Mouse (Mus musculus) MEL (cell line): Measurements from ENCODE around the gene Pdxk. TPM values are rescaled to one million over a fixed set of nuclear protein-coding genes. Genes with fewer than 3 reads are reported as not detected.

ENCODE experiments used
- DNase-seq: peaks from one replicate; pipeline ENCODE4 v3.0.0; 2011; ENCODE audit warnings: low read depth, low spot score
- H3K27ac ChIP-seq: 2 replicates; pipeline ENCODE4 v1.5.1; 2012; ENCODE audit warnings: low read depth, mild to moderate bottlenecking, control low read depth, low read length, moderate library complexity; ENCODE audit not compliant: control insufficient read depth
- H3K27me3 ChIP-seq, 2 experiments: fragments of 150-350 bp in 1 of 2; sonication (generic) in 1 of 2; 2 replicates each; pipeline ENCODE4 v1.6.1; 2012; ENCODE audit warnings: low read length in 2 of 2, mild to moderate bottlenecking in 2 of 2, improper control_type of control experiment in 1 of 2, moderate library complexity in 1 of 2; ENCODE audit not compliant: insufficient read depth in 2 of 2, control insufficient read depth in 1 of 2
- H3K36me3 ChIP-seq, 2 experiments: 2 replicates each; pipeline ENCODE4 v1.6.1; 2012 to 2014; ENCODE audit warnings: low read length in 2 of 2, improper control_type of control experiment in 1 of 2, inconsistent platforms in 1 of 2, mild to moderate bottlenecking in 1 of 2; ENCODE audit not compliant: insufficient read depth in 2 of 2, control insufficient read depth in 1 of 2
- H3K4me1 ChIP-seq, 2 experiments: fragments of 150-350 bp in 1 of 2; sonication (generic) in 1 of 2; 2 replicates each; pipeline ENCODE4 v1.6.1; 2012; ENCODE audit warnings: low read length in 2 of 2, improper control_type of control experiment in 1 of 2, mild to moderate bottlenecking in 1 of 2; ENCODE audit not compliant: insufficient read depth in 2 of 2, control insufficient read depth in 1 of 2
- H3K4me3 ChIP-seq, 2 experiments: fragments of 150-350 bp in 1 of 2; sonication (generic) in 1 of 2; 2 replicates each; pipeline ENCODE4 v1.5.1; 2012; ENCODE audit warnings: low read depth in 2 of 2, low read length in 2 of 2, mild to moderate bottlenecking in 2 of 2, moderate library complexity in 2 of 2, control low read depth in 1 of 2, improper control_type of control experiment in 1 of 2; ENCODE audit not compliant: control insufficient read depth in 1 of 2, insufficient read depth in 1 of 2
- H3K79me2 ChIP-seq: 2 replicates; pipeline ENCODE4 v1.6.1; 2012; ENCODE audit warnings: mild to moderate bottlenecking, low read length, moderate library complexity; ENCODE audit not compliant: control insufficient read depth, poor library complexity, insufficient read depth
- H3K9ac ChIP-seq: 2 replicates; pipeline ENCODE4 v1.6.1; 2012; ENCODE audit warnings: low read depth, mild to moderate bottlenecking, control low read depth, low read length, moderate library complexity; ENCODE audit not compliant: control insufficient read depth, poor library complexity, severe bottlenecking
- H3K9me3 ChIP-seq: fragments of 150-350 bp; sonication (generic); replicated peaks from 2 replicates; pipeline ENCODE4 v1.6.1; 2012; ENCODE audit warnings: mild to moderate bottlenecking, low read length, improper control_type of control experiment, moderate library complexity; ENCODE audit not compliant: insufficient read depth
- CTCF ChIP-seq, 3 experiments: IDR thresholded peaks in 2 of 3; conservative IDR thresholded peaks in 1 of 3; 2 replicates each; pipeline ENCODE4 v1.5.1; 2011 to 2012; ENCODE audit warnings: low read length in 3 of 3, low read depth in 2 of 3, mild to moderate bottlenecking in 2 of 3, improper control_type of control experiment in 1 of 3, inconsistent platforms in 1 of 3, mixed read lengths in 1 of 3, moderate library complexity in 1 of 3; ENCODE audit not compliant: control insufficient read depth in 1 of 3, insufficient read depth in 1 of 3, poor library complexity in 1 of 3, severe bottlenecking in 1 of 3
- E2F4 ChIP-seq: IDR thresholded peaks from 2 replicates; pipeline ENCODE4 v1.6.1; 2011; ENCODE audit warnings: low read depth, low read length, improper control_type of control experiment, borderline replicate concordance
- EP300 ChIP-seq, 2 experiments: IDR thresholded peaks; 2 replicates each; pipeline ENCODE4 v1.6.1; 2011; ENCODE audit warnings: improper control_type of control experiment in 2 of 2, low read length in 2 of 2, low read depth in 1 of 2, mild to moderate bottlenecking in 1 of 2
- GABPA ChIP-seq: IDR thresholded peaks from 2 replicates; pipeline ENCODE4 v1.6.1; 2012; ENCODE audit warnings: low read depth, mild to moderate bottlenecking, inconsistent platforms, low read length, improper control_type of control experiment, moderate library complexity
- MAZ ChIP-seq: IDR thresholded peaks from 2 replicates; pipeline ENCODE4 v1.6.1; 2012; ENCODE audit warnings: low read depth, mild to moderate bottlenecking, inconsistent platforms, low read length, improper control_type of control experiment
- MEF2A ChIP-seq: IDR thresholded peaks from 2 replicates; pipeline ENCODE4 v1.6.1; 2014; ENCODE audit warnings: low read depth, mild to moderate bottlenecking, inconsistent platforms, low read length, improper control_type of control experiment; ENCODE audit not compliant: poor library complexity, insufficient replicate concordance, severe bottlenecking; ENCODE audit errors: extremely low read depth
- MYC ChIP-seq: IDR thresholded peaks from 2 replicates; pipeline ENCODE4 v1.6.1; 2011; ENCODE audit warnings: low read depth, mild to moderate bottlenecking, low read length, improper control_type of control experiment, moderate library complexity
- TAL1 ChIP-seq: IDR thresholded peaks from 2 replicates; pipeline ENCODE4 v1.6.1; 2012; ENCODE audit warnings: mild to moderate bottlenecking, inconsistent platforms, low read length, moderate library complexity, mixed read lengths
- TCF12 ChIP-seq: IDR thresholded peaks from 2 replicates; pipeline ENCODE4 v1.6.1; 2014; ENCODE audit warnings: low read depth, mild to moderate bottlenecking, inconsistent platforms, low read length, improper control_type of control experiment, moderate library complexity
- polyA plus RNA-seq, 2 experiments: library from polyadenylated mRNA; stranded (reverse) in 1 of 2; unstranded in 1 of 2; fragments of >175 nt in 1 of 2; fragments of >200 nt in 1 of 2; gene quantifications; 2 replicates each; pipeline versions ENCODE4 v1.2.1 to v1.2.4; 2012; ENCODE audit warnings: low replicate concordance in 2 of 2, low read depth in 1 of 2; ENCODE audit not compliant: insufficient read length in 2 of 2, insufficient read depth in 1 of 2, missing spikeins in 1 of 2
- total RNA-seq: library from RNA; depleted of rRNA; stranded (reverse); fragments of 300-350 nt; gene quantifications from 2 replicates; pipeline ENCODE4 v1.2.3, GENCODE M21; 2012

The Pdxk gene
- total and polyA plus RNA-seq, 3 experiments = 28.7 to 29.3 TPM; not detected in 1

DNA sequence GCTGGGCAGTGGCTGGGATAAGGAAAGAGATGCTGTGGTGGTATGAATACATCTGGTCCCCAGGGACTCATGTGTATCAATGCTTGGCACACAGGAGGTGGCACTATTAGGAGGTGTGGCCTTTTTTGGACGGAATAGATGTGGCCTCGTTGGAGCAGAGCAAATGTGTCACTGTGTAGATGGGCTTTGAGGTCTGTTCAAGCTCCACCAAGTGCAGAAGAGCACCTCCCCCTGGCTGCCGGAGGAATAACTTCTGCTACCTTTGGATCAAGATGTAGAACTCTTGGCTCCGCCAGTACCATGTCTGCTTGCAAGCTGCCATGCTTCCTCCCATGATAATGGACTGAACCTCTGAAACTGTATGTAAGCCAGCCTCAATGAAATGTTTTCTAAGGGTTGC, 3.0 kb downstream of the Pdxk start:
- TF ChIP-seq TCF12 = no peak
- no peak for TF ChIP-seq TAL1
- TF ChIP-seq CTCF (IDR thresholded peaks at IDR 0.05 in 2 of 3, conservative IDR thresholded peaks at IDR 0.05 in 1 of 3; ENCODE audit: control insufficient read depth in 1 of 3, insufficient read depth in 1 of 3, low read depth in 2 of 3, low read length in 3 of 3, poor library complexity in 1 of 3, severe bottlenecking in 1 of 3) = peak; percentile 61 to 92 (median 64)
- TF ChIP-seq MYC = no peak
- Histone ChIP-seq H3K27me3 (no peaks in the 10 kb centered on the region), H3K9me3 (no peaks in the 10 kb centered on the region), H3K27ac (no peak overlapping the region), H3K9ac (no peak overlapping the region), H3K79me2 (peaks cover 43% of the 10 kb centered on the region), H3K4me3 (no peak overlapping the region), H3K4me1 (peaks cover 5 to 16% of the 10 kb centered on the region in 2 experiments), H3K36me3 (peaks cover 0 to 11% of the 10 kb centered on the region in 2 experiments; a peak in 2 of 4 replicates)
- DNase-seq = peak; percentile 59

DNA sequence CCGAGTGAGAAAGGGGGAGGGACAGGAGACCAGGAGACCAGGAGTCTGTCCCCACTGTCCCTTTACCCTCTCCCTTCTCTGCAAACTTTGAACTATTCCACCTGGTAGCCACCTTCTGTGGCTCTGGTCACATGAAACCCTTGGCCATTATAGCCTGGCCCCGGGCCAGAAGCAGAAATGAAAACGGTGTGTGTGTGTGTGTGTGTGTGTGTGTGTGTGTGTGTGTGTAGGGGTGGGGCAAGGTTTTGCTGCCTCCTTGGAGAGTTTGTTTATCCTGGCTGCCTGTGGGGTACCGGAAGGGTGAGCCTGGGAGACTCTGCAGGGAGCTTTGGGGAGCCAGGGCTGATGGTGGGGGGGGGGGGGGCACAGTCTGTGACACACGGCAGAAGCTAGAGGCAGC, 4.3 kb downstream of the Pdxk start:
- no peak for DNase-seq
- Histone ChIP-seq H3K79me2 (peaks cover 46% of the 10 kb centered on the region), H3K4me1 (peaks cover 0 to 11% of the 10 kb centered on the region in 2 experiments; a peak in 2 of 4 replicates), H3K9ac (no peak overlapping the region), H3K36me3 (peaks cover 0 to 3% of the 10 kb centered on the region in 2 experiments; a peak in 1 of 4 replicates), H3K27me3 (no peaks in the 10 kb centered on the region), H3K4me3 (no peak overlapping the region), H3K9me3 (no peaks in the 10 kb centered on the region), H3K27ac (no peak overlapping the region)
- no peak for TF ChIP-seq TCF12
- TF ChIP-seq GABPA = no peak
- TF ChIP-seq E2F4 = no peak
- no peak for TF ChIP-seq MAZ
- TF ChIP-seq CTCF (IDR thresholded peaks at IDR 0.05 in 2 of 3, conservative IDR thresholded peaks at IDR 0.05 in 1 of 3; ENCODE audit: control insufficient read depth in 1 of 3, insufficient read depth in 1 of 3, low read depth in 2 of 3, low read length in 3 of 3, poor library complexity in 1 of 3, severe bottlenecking in 1 of 3) = no peak
- TF ChIP-seq MEF2A = no peak

DNA sequence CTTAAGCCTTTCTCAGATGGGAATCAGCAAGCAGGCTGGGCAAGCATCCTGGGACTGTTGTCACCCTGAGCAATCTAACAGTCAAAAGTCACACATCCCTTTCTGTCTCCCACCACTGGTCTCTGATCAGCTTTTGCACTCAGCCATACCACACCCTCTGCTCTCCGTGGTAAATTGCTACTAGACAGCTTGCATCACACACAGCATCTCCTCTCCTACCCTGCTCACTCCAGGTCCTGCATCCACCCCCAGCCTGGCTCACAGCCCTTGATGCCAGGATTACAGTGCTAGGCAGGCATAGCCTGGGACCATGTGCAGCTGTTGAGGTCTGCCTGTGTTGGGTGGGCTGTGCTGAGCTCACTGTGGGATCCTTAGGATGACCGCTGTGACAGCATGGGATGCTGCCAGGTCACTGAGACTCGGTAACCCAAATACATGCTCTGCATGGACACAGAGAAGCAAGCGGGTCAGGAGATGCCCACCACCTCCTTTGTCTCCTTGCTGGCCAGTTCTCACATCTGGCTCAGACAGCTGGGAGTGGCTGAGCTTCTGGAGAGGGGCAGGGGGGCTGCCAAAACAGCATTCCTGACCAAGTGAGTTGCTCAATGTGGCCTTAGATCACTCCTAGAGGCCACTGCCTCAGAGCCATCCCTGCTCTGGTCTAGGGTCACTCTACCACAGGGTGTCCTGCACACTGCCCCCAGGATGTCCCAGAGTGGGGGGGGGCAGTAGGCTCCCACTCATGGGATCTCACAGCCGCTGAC, 6.2 kb downstream of the Pdxk start:
- H3K9me3 ChIP-seq = no peaks in the 10 kb centered on the region

More for the DNA sequence above, 6.2 kb downstream of the Pdxk start:
- Histone ChIP-seq H3K4me3 (no peak overlapping the region), H3K4me1 (peaks cover 0 to 7% of the 10 kb centered on the region in 2 experiments; a peak in 2 of 4 replicates), H3K27ac (no peak overlapping the region), H3K9ac (no peak overlapping the region), H3K79me2 (peaks cover 47% of the 10 kb centered on the region), H3K36me3 (peaks cover 0 to under 1% of the 10 kb centered on the region in 2 experiments; a peak in 1 of 4 replicates), H3K27me3 (no peaks in the 10 kb centered on the region)
- TF ChIP-seq EP300 (IDR thresholded peaks at IDR 0.05; ENCODE audit: low read depth in 1 of 2, low read length in 2 of 2) (no peak), MYC (no peak)
- no peak for DNase-seq
